Mouse (Mus musculus): Measurements from ENCODE around the gene Gpkow.

Gpkow gene

GRCm38 (mm10) chrX:7696954-7697381 lies at the start of gene Gpkow:
TSS of gene Gpkow (plus strand) at chrX:7697131.
- no peak for TF ChIP-seq GATA4 (IDR thresholded peaks at IDR 0.05; ENCODE audit: insufficient replicate concordance, low read length)

DNA sequence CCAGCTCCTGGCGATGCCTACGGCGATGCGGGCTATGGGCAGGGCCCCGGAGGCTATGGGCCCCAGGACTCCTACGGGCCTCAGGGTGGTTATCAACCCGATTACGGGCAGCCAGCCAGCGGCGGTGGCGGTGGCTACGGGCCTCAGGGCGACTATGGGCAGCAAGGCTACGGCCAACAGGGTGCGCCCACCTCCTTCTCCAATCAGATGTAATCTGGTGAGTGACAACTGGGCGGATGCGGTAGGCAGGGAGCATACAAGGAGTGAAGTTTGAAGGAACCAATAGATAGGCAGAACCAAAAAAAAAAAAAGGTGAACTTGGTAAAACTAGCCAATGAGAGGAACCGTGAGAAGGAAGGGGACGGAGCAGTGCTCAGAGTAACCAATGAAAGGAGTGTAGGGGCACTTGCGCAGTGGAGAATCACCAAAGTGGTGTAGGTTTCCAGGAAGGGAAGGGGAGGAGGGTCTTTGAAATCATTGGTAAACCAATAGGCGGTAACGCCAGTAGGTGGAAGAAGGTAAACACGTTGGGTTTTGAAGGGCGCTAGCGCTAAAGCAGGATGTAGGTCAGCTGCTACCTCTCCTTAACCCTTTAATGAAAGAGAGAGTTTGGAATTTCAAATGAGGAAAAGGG lies 48.1 kb upstream of the Gpkow start:
- peak; percentile 36; the same call in 1 of the 2 replicates for TF ChIP-seq GATA4 (IDR thresholded peaks at IDR 0.05; ENCODE audit: insufficient replicate concordance, low read length)

- TF ChIP-seq GATA4 (IDR thresholded peaks at IDR 0.05; ENCODE audit: insufficient replicate concordance, low read length), result no peak
Observed at GRCm38 (mm10) chrX:7657221-7657639, 39.7 kb upstream of the Gpkow start, which contains the start of gene Prickle3. TSS of gene Prickle3 (plus strand) at chrX:7657260.

DNA sequence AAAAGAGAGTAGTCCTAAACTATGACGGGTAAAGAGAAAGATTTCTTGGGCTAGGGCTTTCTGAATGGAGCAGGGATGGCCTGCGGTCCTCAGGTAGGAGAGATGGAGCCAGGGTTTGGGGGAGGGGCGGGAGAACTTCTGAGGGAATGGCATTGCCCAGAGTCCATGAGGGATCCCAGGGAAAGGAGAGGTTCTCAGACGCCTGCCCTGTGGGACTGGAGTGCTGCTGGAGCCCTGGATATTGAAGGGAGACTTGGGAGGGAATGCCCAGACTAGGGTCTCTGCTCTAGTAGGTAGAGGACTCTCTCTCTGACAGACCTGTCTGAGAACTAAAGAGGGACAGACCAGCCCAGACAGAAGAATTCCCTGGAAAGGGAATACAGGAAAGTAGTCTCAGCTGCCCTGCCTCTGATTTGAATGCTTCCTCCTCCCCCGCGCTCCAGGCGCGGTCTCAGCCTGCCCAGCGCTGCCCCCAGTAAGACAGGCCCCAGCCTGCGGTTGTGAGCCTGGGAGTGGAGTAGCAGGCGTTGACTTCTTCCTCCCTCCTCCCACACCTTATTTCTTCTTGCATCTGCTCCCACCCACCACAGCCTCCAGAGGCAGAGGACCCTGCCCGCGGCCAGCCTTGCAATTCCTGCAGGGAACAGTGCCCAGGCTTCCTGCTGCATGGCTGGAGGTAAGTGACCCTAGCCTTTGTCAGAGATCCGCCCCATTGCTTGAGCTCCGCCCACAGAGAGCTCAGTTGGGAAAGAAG lies 38.7 kb upstream of the Gpkow start:
- no peak for TF ChIP-seq GATA4 (IDR thresholded peaks at IDR 0.05; ENCODE audit: insufficient replicate concordance, low read length)

DNA sequence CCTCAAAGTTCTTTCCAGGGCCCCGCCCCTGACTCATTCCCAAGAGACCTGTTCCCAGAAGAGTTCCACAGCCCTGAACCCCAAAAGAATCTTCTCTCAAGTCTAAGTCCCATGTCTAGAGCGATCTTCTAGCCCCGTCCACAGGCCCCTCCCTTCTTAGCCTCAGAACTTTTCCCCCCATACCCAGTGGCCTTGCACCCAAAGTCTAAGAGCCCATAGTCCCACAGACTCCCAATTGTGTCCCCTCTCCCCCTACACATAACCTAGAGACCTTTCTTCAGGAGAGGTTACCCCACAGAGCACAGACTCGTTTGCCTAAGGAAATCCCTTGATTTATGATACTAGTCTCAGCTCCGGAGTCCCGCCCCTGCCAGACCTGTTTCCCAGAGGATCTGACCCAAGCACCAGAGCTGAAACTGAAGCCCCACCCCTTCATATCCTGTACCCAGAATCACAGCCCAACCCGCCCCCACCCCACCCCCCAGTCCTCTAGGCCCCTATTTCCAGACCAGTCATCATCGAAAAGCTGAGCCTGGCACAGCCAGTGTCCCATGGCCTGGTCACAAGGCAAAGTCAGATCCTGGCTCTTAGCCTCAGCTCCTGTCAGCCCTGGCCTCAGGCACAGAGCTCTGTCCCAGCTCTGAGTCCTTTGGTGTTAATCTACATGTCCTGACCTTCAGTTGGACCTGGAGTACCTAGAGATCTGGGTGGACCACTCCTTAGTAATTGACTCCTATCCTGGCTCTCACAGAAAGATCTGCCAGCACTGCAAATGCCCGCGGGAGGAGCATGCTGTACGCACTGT lies 37.9 kb upstream of the Gpkow start:
- no peak for TF ChIP-seq GATA4 (IDR thresholded peaks at IDR 0.05; ENCODE audit: insufficient replicate concordance, low read length)

GRCm38 (mm10) chrX:7661086-7661485 lies 35.8 kb upstream of the Gpkow start:
- TF ChIP-seq GATA4 (IDR thresholded peaks at IDR 0.05; ENCODE audit: insufficient replicate concordance, low read length), result no peak

DNA sequence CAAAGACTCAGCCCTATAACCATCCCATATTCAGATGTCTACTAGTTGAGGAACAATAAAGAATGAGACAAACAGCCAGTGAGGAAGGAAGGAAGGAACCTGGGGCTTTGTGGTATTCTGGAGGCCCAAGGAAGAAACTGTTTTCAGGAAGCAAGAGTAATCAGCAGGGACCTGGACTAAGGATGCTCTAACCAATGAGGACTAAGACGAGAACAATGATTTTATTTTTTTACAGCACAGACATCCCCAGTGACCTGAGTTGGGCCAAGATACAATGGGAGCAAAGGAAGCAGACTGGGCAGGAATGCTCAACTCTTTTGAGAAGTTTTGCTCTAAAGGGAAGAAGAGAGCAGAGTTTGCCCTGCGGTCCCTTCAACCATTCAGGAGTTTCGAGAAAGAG lies 34.0 kb upstream of the Gpkow start:
- TF ChIP-seq GATA4 (IDR thresholded peaks at IDR 0.05; ENCODE audit: insufficient replicate concordance, low read length), result no peak

- TF ChIP-seq GATA4 (IDR thresholded peaks at IDR 0.05; ENCODE audit: insufficient replicate concordance, low read length), result no peak
Observed at GRCm38 (mm10) chrX:7664791-7665190, 32.1 kb upstream of the Gpkow start.

DNA sequence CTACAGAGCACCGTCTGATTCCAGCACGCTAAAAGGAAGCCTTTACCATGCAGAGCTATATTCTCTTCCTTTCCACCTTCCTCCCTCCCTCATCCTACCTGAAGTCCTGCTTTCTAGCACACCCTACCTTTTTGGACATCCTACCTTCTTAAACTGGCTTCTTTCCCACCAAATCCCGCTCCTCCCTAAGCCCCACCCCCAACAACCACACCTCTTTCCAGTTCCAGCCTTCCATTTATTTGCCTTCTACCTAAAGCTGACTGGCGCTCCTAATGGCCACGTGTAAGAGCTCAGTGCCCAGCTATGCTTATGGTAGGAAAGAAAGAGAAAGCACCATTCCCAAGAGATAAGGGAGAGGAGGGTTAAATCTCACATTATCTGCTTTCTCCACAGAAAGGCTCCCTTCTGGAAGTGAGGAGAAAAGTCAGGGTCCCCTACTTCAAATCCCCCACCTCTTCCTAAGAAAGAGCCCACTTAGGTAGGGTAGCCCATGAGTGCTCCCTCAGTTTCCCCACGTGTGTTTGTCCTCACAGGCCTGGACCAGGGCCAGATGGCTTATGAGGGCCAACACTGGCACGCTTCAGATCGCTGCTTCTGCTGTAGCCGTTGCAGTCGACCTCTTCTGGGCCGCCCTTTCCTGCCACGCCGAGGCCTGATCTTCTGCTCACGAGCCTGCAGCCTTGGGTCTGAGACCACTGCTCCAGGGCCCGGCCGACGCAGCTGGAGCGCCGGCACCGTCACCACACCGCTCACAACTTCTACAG lies 31.0 kb upstream of the Gpkow start:
- no peak for TF ChIP-seq GATA4 (IDR thresholded peaks at IDR 0.05; ENCODE audit: insufficient replicate concordance, low read length)

GRCm38 (mm10) chrX:7670390-7670881 lies 26.5 kb upstream of the Gpkow start:
- no peak for TF ChIP-seq GATA4 (IDR thresholded peaks at IDR 0.05; ENCODE audit: insufficient replicate concordance, low read length)

DNA sequence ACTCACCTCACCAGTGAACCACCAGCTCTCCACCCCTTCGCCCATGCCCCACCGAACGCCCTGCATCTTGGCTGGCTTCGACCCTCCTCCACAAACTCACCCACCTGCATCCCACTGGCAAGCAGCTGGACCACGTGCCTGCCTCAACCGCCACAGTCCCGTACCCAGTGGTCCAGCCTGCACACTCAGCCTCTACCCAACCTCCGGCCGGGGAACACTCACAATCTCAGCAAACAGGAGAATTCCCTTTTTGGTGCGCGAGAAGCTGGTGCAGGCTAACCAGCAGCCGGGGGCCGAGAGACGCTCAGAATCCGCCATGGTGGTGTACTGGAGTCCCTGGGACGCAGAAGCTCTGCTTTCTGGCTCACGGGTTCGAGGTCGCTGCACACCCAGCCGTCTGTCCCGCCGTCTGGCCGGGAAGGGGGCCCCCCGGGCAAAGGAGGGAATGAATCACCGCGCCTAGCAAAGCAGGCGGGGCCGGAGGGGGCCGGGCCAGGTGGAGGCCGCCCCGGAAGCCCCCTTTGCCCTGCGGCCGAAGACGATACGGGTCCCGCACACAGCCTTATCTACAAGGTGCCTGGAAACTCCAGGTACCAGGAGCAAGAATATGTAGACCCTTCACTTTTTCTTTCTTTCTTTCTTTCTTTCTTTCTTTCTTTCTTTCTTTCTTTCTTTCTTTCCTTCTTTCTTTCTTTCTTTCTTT lies 25.9 kb upstream of the Gpkow start, which contains the start of gene Plp2:
Plp2 (minus strand) TSS at position 470 of the 703 bp plus-strand sequence.
- no peak for TF ChIP-seq GATA4 (IDR thresholded peaks at IDR 0.05; ENCODE audit: insufficient replicate concordance, low read length)

- TF ChIP-seq GATA4 (IDR thresholded peaks at IDR 0.05; ENCODE audit: insufficient replicate concordance, low read length), result no peak
Observed at GRCm38 (mm10) chrX:7672739-7673138, 24.2 kb upstream of the Gpkow start.

DNA sequence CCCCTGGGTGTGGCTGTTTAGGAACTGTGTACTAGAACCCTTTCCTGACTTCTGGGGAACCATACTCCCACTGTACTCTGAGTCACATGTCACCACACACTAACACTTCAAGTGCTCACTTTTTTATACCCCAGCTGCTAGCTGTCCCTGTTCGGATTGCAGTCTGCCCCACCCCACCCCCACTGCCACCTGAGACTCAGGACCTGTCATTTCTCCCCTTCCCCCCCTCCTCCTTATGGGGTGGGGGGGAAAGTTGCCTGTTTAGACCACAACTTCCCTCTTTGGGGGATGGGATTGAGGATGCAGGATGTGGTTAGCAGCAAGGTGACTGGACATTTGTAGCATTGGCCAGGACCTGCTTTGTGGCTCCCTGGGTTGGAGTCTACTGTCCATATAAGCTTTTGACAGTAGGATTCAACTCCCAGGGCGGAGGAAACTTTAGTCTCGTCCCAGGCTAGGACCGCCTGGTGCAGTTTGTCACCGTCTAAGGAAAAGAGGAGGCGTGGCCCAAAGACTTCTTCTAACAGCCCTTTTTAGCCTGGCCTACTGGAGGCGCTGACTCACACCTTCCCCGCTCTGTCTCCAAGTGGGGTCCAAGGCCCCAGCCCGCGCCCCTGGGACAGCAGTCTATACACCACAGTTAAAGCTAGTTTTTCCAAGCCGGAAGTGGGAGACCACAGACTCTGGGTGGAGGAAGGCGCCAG lies 23.2 kb upstream of the Gpkow start:
- no peak for TF ChIP-seq GATA4 (IDR thresholded peaks at IDR 0.05; ENCODE audit: insufficient replicate concordance, low read length)
